Mouse (Mus musculus): ENCODE measurements at regions not wholly inside any gene's neighbourhood (a gene's known extent, or its start where the extent isn't known, plus 50 kb on each side); places are given as distances from the start of the nearest gene placed in this dataset.

- no peak for TF ChIP-seq CTCF (IDR thresholded peaks at IDR 0.05; ENCODE audit: low read depth)
- 58% methylated on average over 1 of the region's 1 CpGs for WGBS
- no peaks in the 10 kb centered on the region for H3K4me1 ChIP-seq (replicated peaks; ENCODE audit: control insufficient read depth, insufficient read depth, low read length)
- H3K4me2 ChIP-seq (replicated peaks; ENCODE audit: low read depth), result no peak overlapping the region
- no peaks in the 10 kb centered on the region for H3K9me3 ChIP-seq (ENCODE audit: control insufficient read depth)
- H3K27me3 ChIP-seq (replicated peaks; ENCODE audit: control insufficient read depth, insufficient read depth, low read length), result no peaks in the 10 kb centered on the region
- H3K9ac ChIP-seq (ENCODE audit: low read depth, low read length), result no peak overlapping the region
- no peak overlapping the region for H3K27ac ChIP-seq (ENCODE audit: low read depth, low read length)
- ATAC-seq, result no peak
- H3K36me3 ChIP-seq (ENCODE audit: control insufficient read depth, insufficient read depth), result no peaks in the 10 kb centered on the region
- H3K4me3 ChIP-seq (ENCODE audit: low read depth, low read length), result no peak overlapping the region
Observed at GRCm38 (mm10) chr3:110366151-110366550, 115.4 kb upstream of the Prmt6 start.

DNA sequence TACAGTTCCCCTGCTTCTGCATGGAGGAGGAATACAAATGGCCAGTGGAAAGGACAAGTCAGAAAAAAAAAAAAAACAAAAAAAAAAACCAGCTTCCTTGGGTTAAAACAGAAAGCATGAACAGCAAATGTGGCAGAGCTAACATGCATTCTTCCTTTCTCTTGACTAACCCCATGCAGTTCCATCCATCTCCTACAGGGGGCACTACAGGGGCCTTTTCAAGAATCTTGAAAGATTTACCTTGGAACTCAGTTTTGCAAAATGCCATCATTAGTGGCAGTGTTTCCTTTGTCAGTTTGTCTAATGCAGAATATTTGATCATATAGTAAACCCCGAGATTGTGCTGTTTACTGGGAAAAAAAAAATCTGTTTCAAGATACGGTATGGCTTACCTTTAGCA lies 111.1 kb upstream of the Prmt6 start:
- Histone ChIP-seq H3K27me3 (replicated peaks; ENCODE audit: control insufficient read depth, insufficient read depth, low read length) (no peaks in the 10 kb centered on the region), H3K4me2 (replicated peaks; ENCODE audit: low read depth) (no peak overlapping the region), H3K9ac (ENCODE audit: low read depth, low read length) (no peak overlapping the region), H3K9me3 (ENCODE audit: control insufficient read depth) (no peaks in the 10 kb centered on the region), H3K4me3 (ENCODE audit: low read depth, low read length) (no peak overlapping the region), H3K36me3 (ENCODE audit: control insufficient read depth, insufficient read depth) (no peaks in the 10 kb centered on the region), H3K27ac (ENCODE audit: low read depth, low read length) (no peak overlapping the region), H3K4me1 (replicated peaks; ENCODE audit: control insufficient read depth, insufficient read depth, low read length) (no peaks in the 10 kb centered on the region)
- ATAC-seq, result no peak
- 88% methylated on average over 2 of the region's 2 CpGs for WGBS
- peak; percentile 28; the same call in 1 of the 2 replicates for TF ChIP-seq CTCF (IDR thresholded peaks at IDR 0.05; ENCODE audit: low read depth)

GRCm38 (mm10) chr3:110356822-110357594 lies 106.2 kb upstream of the Prmt6 start:
- Histone ChIP-seq H3K27ac (ENCODE audit: low read depth, low read length) (no peak overlapping the region), H3K9me3 (ENCODE audit: control insufficient read depth) (no peaks in the 10 kb centered on the region), H3K4me2 (replicated peaks; ENCODE audit: low read depth) (no peak overlapping the region), H3K4me1 (replicated peaks; ENCODE audit: control insufficient read depth, insufficient read depth, low read length) (no peaks in the 10 kb centered on the region), H3K36me3 (ENCODE audit: control insufficient read depth, insufficient read depth) (no peaks in the 10 kb centered on the region), H3K27me3 (replicated peaks; ENCODE audit: control insufficient read depth, insufficient read depth, low read length) (no peaks in the 10 kb centered on the region), H3K4me3 (ENCODE audit: low read depth, low read length) (no peak overlapping the region), H3K9ac (ENCODE audit: low read depth, low read length) (no peak overlapping the region)
- no peak for TF ChIP-seq CTCF (IDR thresholded peaks at IDR 0.05; ENCODE audit: low read depth)
- 77% methylated on average over 8 of the region's 8 CpGs for WGBS
- no peak for ATAC-seq

- Histone ChIP-seq H3K4me1 (replicated peaks; ENCODE audit: control insufficient read depth, insufficient read depth, low read length) (no peaks in the 10 kb centered on the region), H3K27me3 (replicated peaks; ENCODE audit: control insufficient read depth, insufficient read depth, low read length) (no peaks in the 10 kb centered on the region), H3K4me3 (ENCODE audit: low read depth, low read length) (no peak overlapping the region), H3K9me3 (ENCODE audit: control insufficient read depth) (no peaks in the 10 kb centered on the region), H3K4me2 (replicated peaks; ENCODE audit: low read depth) (no peak overlapping the region), H3K36me3 (ENCODE audit: control insufficient read depth, insufficient read depth) (no peaks in the 10 kb centered on the region), H3K9ac (ENCODE audit: low read depth, low read length) (no peak overlapping the region), H3K27ac (ENCODE audit: low read depth, low read length) (no peak overlapping the region)
- TF ChIP-seq CTCF (IDR thresholded peaks at IDR 0.05; ENCODE audit: low read depth), result no peak
- no peak for ATAC-seq
- 67% methylated on average over 1 of the region's 1 CpGs for WGBS
Observed at GRCm38 (mm10) chr3:110353654-110354053, 102.9 kb upstream of the Prmt6 start.

GRCm38 (mm10) chr3:110350075-110350474 lies 99.3 kb upstream of the Prmt6 start:
- no peaks in the 10 kb centered on the region for H3K4me1 ChIP-seq (replicated peaks; ENCODE audit: control insufficient read depth, insufficient read depth, low read length)
- H3K9me3 ChIP-seq (ENCODE audit: control insufficient read depth), result no peaks in the 10 kb centered on the region
- H3K27ac ChIP-seq (ENCODE audit: low read depth, low read length), result no peak overlapping the region
- no peak for ATAC-seq
- TF ChIP-seq CTCF (IDR thresholded peaks at IDR 0.05; ENCODE audit: low read depth), result no peak
- H3K36me3 ChIP-seq (ENCODE audit: control insufficient read depth, insufficient read depth), result no peaks in the 10 kb centered on the region
- no peak overlapping the region for H3K4me2 ChIP-seq (replicated peaks; ENCODE audit: low read depth)
- no peaks in the 10 kb centered on the region for H3K27me3 ChIP-seq (replicated peaks; ENCODE audit: control insufficient read depth, insufficient read depth, low read length)
- WGBS, result 84% methylated on average over 5 of the region's 5 CpGs
- no peak overlapping the region for H3K9ac ChIP-seq (ENCODE audit: low read depth, low read length)
- H3K4me3 ChIP-seq (ENCODE audit: low read depth, low read length), result no peak overlapping the region

GRCm38 (mm10) chr3:110349446-110349845 lies 98.6 kb upstream of the Prmt6 start:
- no peak overlapping the region for H3K4me2 ChIP-seq (replicated peaks; ENCODE audit: low read depth)
- no peak overlapping the region for H3K4me3 ChIP-seq (ENCODE audit: low read depth, low read length)
- H3K9me3 ChIP-seq (ENCODE audit: control insufficient read depth), result no peaks in the 10 kb centered on the region
- no peak overlapping the region for H3K27ac ChIP-seq (ENCODE audit: low read depth, low read length)
- no peak for ATAC-seq
- no peaks in the 10 kb centered on the region for H3K36me3 ChIP-seq (ENCODE audit: control insufficient read depth, insufficient read depth)
- 91% methylated on average over 4 of the region's 4 CpGs for WGBS
- no peaks in the 10 kb centered on the region for H3K4me1 ChIP-seq (replicated peaks; ENCODE audit: control insufficient read depth, insufficient read depth, low read length)
- no peak for TF ChIP-seq CTCF (IDR thresholded peaks at IDR 0.05; ENCODE audit: low read depth)
- no peaks in the 10 kb centered on the region for H3K27me3 ChIP-seq (replicated peaks; ENCODE audit: control insufficient read depth, insufficient read depth, low read length)
- H3K9ac ChIP-seq (ENCODE audit: low read depth, low read length), result no peak overlapping the region
